Mouse (Mus musculus) MEL (cell line): ENCODE results near the gene Pitx2. TPM values are rescaled to one million over a fixed set of nuclear protein-coding genes. Genes with fewer than 3 reads are reported as not detected.

Source experiments
- DNase-seq: peaks from one replicate; pipeline ENCODE4 v3.0.0; 2011; ENCODE audit warnings: low read depth, low spot score
- H3K27ac ChIP-seq: 2 replicates; pipeline ENCODE4 v1.5.1; 2012; ENCODE audit warnings: low read depth, mild to moderate bottlenecking, control low read depth, low read length, moderate library complexity; ENCODE audit not compliant: control insufficient read depth
- H3K27me3 ChIP-seq, 2 experiments: fragments of 150-350 bp in 1 of 2; sonication (generic) in 1 of 2; 2 replicates each; pipeline ENCODE4 v1.6.1; 2012; ENCODE audit warnings: low read length in 2 of 2, mild to moderate bottlenecking in 2 of 2, improper control_type of control experiment in 1 of 2, moderate library complexity in 1 of 2; ENCODE audit not compliant: insufficient read depth in 2 of 2, control insufficient read depth in 1 of 2
- H3K36me3 ChIP-seq, 2 experiments: 2 replicates each; pipeline ENCODE4 v1.6.1; 2012 to 2014; ENCODE audit warnings: low read length in 2 of 2, improper control_type of control experiment in 1 of 2, inconsistent platforms in 1 of 2, mild to moderate bottlenecking in 1 of 2; ENCODE audit not compliant: insufficient read depth in 2 of 2, control insufficient read depth in 1 of 2
- H3K4me1 ChIP-seq, 2 experiments: fragments of 150-350 bp in 1 of 2; sonication (generic) in 1 of 2; 2 replicates each; pipeline ENCODE4 v1.6.1; 2012; ENCODE audit warnings: low read length in 2 of 2, improper control_type of control experiment in 1 of 2, mild to moderate bottlenecking in 1 of 2; ENCODE audit not compliant: insufficient read depth in 2 of 2, control insufficient read depth in 1 of 2
- H3K4me3 ChIP-seq, 2 experiments: fragments of 150-350 bp in 1 of 2; sonication (generic) in 1 of 2; 2 replicates each; pipeline ENCODE4 v1.5.1; 2012; ENCODE audit warnings: low read depth in 2 of 2, low read length in 2 of 2, mild to moderate bottlenecking in 2 of 2, moderate library complexity in 2 of 2, control low read depth in 1 of 2, improper control_type of control experiment in 1 of 2; ENCODE audit not compliant: control insufficient read depth in 1 of 2, insufficient read depth in 1 of 2
- H3K79me2 ChIP-seq: 2 replicates; pipeline ENCODE4 v1.6.1; 2012; ENCODE audit warnings: mild to moderate bottlenecking, low read length, moderate library complexity; ENCODE audit not compliant: control insufficient read depth, poor library complexity, insufficient read depth
- H3K9ac ChIP-seq: 2 replicates; pipeline ENCODE4 v1.6.1; 2012; ENCODE audit warnings: low read depth, mild to moderate bottlenecking, control low read depth, low read length, moderate library complexity; ENCODE audit not compliant: control insufficient read depth, poor library complexity, severe bottlenecking
- H3K9me3 ChIP-seq: fragments of 150-350 bp; sonication (generic); replicated peaks from 2 replicates; pipeline ENCODE4 v1.6.1; 2012; ENCODE audit warnings: mild to moderate bottlenecking, low read length, improper control_type of control experiment, moderate library complexity; ENCODE audit not compliant: insufficient read depth
- CHD1 ChIP-seq: IDR thresholded peaks from 2 replicates; pipeline ENCODE4 v1.6.1; 2012; ENCODE audit warnings: low read depth, mild to moderate bottlenecking, inconsistent platforms, low read length, improper control_type of control experiment
- CHD2 ChIP-seq: IDR thresholded peaks from 2 replicates; pipeline ENCODE4 v1.6.1; 2011; ENCODE audit warnings: low read length, improper control_type of control experiment
- EP300 ChIP-seq, 2 experiments: IDR thresholded peaks; 2 replicates each; pipeline ENCODE4 v1.6.1; 2011; ENCODE audit warnings: improper control_type of control experiment in 2 of 2, low read length in 2 of 2, low read depth in 1 of 2, mild to moderate bottlenecking in 1 of 2
- ETS1 ChIP-seq: IDR thresholded peaks from 2 replicates; pipeline ENCODE4 v1.6.1; 2012; ENCODE audit warnings: low read depth, mild to moderate bottlenecking, inconsistent platforms, low read length, improper control_type of control experiment, moderate library complexity
- GABPA ChIP-seq: IDR thresholded peaks from 2 replicates; pipeline ENCODE4 v1.6.1; 2012; ENCODE audit warnings: low read depth, mild to moderate bottlenecking, inconsistent platforms, low read length, improper control_type of control experiment, moderate library complexity
- GATA1 ChIP-seq: IDR thresholded peaks from 2 replicates; pipeline ENCODE4 v1.6.1; 2011; ENCODE audit warnings: low read depth, low read length, improper control_type of control experiment
- MAZ ChIP-seq: IDR thresholded peaks from 2 replicates; pipeline ENCODE4 v1.6.1; 2012; ENCODE audit warnings: low read depth, mild to moderate bottlenecking, inconsistent platforms, low read length, improper control_type of control experiment
- MYB ChIP-seq: IDR thresholded peaks from 2 replicates; pipeline ENCODE4 v1.6.1; 2011; ENCODE audit warnings: mild to moderate bottlenecking, low read depth, low read length, improper control_type of control experiment
- MYC ChIP-seq: IDR thresholded peaks from 2 replicates; pipeline ENCODE4 v1.6.1; 2011; ENCODE audit warnings: low read depth, mild to moderate bottlenecking, low read length, improper control_type of control experiment, moderate library complexity
- POLR2A ChIP-seq, 2 experiments: IDR thresholded peaks; 2 replicates each; pipeline ENCODE4 v1.6.1; 2011 to 2012; ENCODE audit warnings: low read length in 2 of 2, mild to moderate bottlenecking in 2 of 2, control low read depth in 1 of 2, improper control_type of control experiment in 1 of 2, low read depth in 1 of 2, moderate library complexity in 1 of 2; ENCODE audit not compliant: control insufficient read depth in 1 of 2, insufficient read depth in 1 of 2, poor library complexity in 1 of 2
- POLR2AphosphoS2 ChIP-seq: IDR thresholded peaks from 2 replicates; pipeline ENCODE4 v1.6.1; 2011; ENCODE audit warnings: low read length, improper control_type of control experiment
- RCOR1 ChIP-seq: IDR thresholded peaks from 2 replicates; pipeline ENCODE4 v1.6.1; 2012; ENCODE audit warnings: low read depth, mild to moderate bottlenecking, inconsistent platforms, low read length, improper control_type of control experiment
- SIN3A ChIP-seq: IDR thresholded peaks from 2 replicates; pipeline ENCODE4 v1.6.1; 2012; ENCODE audit warnings: low read length, improper control_type of control experiment, inconsistent platforms
- SMC3 ChIP-seq: IDR thresholded peaks from 2 replicates; pipeline ENCODE4 v1.6.1; 2011; ENCODE audit warnings: low read depth, low read length, improper control_type of control experiment
- TAL1 ChIP-seq: IDR thresholded peaks from 2 replicates; pipeline ENCODE4 v1.6.1; 2012; ENCODE audit warnings: mild to moderate bottlenecking, inconsistent platforms, low read length, moderate library complexity, mixed read lengths
- polyA plus RNA-seq, 2 experiments: library from polyadenylated mRNA; stranded (reverse) in 1 of 2; unstranded in 1 of 2; fragments of >175 nt in 1 of 2; fragments of >200 nt in 1 of 2; gene quantifications; 2 replicates each; pipeline versions ENCODE4 v1.2.1 to v1.2.4; 2012; ENCODE audit warnings: low replicate concordance in 2 of 2, low read depth in 1 of 2; ENCODE audit not compliant: insufficient read length in 2 of 2, insufficient read depth in 1 of 2, missing spikeins in 1 of 2
- total RNA-seq: library from RNA; depleted of rRNA; stranded (reverse); fragments of 300-350 nt; gene quantifications from 2 replicates; pipeline ENCODE4 v1.2.3, GENCODE M21; 2012

Gene Pitx2
- total and polyA plus RNA-seq, 3 experiments, result not detected

DNA sequence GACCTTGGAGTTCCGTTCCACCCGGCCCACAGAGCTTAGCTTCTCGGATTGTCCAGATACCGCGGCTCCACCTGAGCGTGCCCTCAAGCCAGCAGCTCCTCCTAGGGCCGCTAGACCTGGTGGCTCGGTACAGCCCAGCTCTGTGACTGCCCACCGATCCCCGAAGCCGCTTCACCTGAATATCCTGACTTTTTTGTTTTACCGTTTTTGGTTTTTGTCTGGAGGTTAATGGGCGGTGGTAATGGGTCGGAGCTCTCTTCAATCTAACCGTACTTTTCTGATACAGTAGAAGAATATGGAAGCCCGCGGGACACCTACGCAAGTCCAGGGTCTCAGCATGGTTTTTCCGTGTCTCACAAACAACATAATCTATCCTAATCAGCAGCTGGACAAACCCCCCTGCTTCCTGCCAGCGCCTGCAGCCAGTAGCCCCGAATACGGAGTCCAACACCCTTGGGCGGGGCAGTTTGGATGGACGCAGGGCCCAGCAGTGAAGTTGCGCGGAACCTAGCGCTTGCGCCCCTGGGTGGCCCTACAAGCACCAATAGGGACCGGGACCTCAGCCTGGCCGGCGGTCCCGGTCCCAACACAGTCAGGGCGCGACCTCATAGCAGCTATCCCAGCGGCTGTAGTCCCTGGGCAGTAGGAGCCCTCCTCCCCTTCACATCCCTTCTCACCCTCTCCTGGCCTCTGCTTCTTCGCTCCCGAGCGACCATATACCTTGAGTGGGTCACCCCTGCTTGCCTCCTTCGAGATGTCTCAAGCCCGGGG, 25.3 kb downstream of the Pitx2 start:
- H3K36me3 ChIP-seq, result no peaks in the 10 kb centered on the region
- H3K4me1 ChIP-seq, result no peaks in the 10 kb centered on the region
- H3K4me3 ChIP-seq, result no peak overlapping the region
- H3K9me3 ChIP-seq, result no peaks in the 10 kb centered on the region
- no peaks in the 10 kb centered on the region for H3K27me3 ChIP-seq
- no peak for DNase-seq
- no peaks in the 10 kb centered on the region for H3K79me2 ChIP-seq
- H3K27ac ChIP-seq, result no peak overlapping the region
- H3K9ac ChIP-seq, result no peak overlapping the region
- TF ChIP-seq MYC, result no peak
- no peak for TF ChIP-seq GABPA
- no peak for TF ChIP-seq EP300 (IDR thresholded peaks at IDR 0.05; ENCODE audit: low read depth in 1 of 2, low read length in 2 of 2)
- no peak for TF ChIP-seq GATA1
- no peak for TF ChIP-seq RCOR1
- no peak for TF ChIP-seq POLR2A (IDR thresholded peaks at IDR 0.05; ENCODE audit: control insufficient read depth in 1 of 2, insufficient read depth in 1 of 2, low read depth in 1 of 2, low read length in 2 of 2, poor library complexity in 1 of 2)
- no peak for TF ChIP-seq MAZ
- no peak for TF ChIP-seq MYB
- no peak for TF ChIP-seq SMC3
- no peak for TF ChIP-seq CHD1
- TF ChIP-seq, all 39 proteins: peak for 0

DNA sequence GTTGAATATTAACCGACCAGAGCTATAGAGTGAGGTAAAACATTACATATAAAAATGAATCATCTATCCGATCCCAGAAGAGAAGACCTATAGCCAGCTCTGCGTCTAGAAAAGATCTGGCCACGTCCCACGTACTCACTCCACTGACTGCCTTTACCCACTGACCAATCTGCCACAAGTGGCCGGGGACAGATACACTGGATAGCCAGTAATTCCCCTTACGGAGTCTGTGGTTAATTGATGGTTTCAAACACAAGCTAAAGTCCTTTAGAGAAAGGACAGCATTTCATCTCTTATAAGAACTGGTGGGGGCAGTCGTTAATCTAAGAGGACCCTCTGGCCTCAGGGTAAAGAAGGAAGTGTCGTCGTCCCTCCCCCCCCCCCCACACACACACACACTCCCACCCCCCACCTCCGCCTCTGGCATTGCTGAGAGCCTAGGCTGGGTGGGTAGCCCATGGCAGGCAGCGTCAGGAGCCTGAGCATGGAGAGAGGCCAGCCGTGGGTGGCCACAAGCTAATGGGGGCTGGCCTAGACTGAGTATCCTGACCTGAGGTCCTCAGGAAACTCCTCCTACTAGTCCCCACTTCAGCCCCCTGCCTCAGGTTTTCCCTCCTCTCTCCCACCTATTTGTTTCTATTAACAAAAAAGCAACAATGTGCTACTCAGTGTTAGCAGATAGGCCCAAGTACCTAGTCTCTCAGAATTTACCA, 26.1 kb downstream of the Pitx2 start:
- TF ChIP-seq TAL1 (no peak), SMC3 (no peak), POLR2AphosphoS2 (no peak), ETS1 (no peak)
- no peaks in the 10 kb centered on the region for H3K36me3 ChIP-seq
- H3K27ac ChIP-seq, result no peak overlapping the region
- H3K9ac ChIP-seq, result no peak overlapping the region
- no peak for DNase-seq
- H3K9me3 ChIP-seq, result no peaks in the 10 kb centered on the region
- H3K79me2 ChIP-seq, result no peaks in the 10 kb centered on the region
- no peaks in the 10 kb centered on the region for H3K4me1 ChIP-seq
- no peak overlapping the region for H3K4me3 ChIP-seq
- H3K27me3 ChIP-seq, result no peaks in the 10 kb centered on the region

DNA sequence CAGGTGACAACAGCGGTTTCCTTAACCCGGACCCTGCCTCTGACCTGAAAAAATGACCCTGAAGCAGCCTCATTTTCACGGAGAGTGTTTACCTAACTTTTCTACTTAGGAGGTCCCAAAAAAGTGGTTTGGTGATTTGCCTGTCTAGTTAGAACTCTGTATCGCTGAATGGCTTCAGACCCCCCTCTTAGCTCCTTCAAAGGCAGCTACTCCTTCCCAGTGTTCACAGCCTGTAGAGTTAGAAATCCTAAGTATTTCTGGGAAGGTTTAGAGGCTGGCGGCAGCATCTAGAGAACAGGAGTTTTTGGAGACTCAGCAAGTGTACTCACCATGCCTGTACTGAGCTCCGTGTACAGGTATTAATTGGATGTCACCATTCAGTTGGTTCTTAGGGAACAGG, 27.0 kb downstream of the Pitx2 start:
- Histone ChIP-seq H3K9me3 (no peaks in the 10 kb centered on the region), H3K27me3 (no peaks in the 10 kb centered on the region), H3K79me2 (no peaks in the 10 kb centered on the region), H3K9ac (no peak overlapping the region), H3K4me1 (no peaks in the 10 kb centered on the region), H3K4me3 (no peak overlapping the region), H3K36me3 (no peaks in the 10 kb centered on the region), H3K27ac (no peak overlapping the region)
- no peak for TF ChIP-seq SIN3A
- no peak for TF ChIP-seq CHD2
- no peak for DNase-seq
